Mouse (Mus musculus) G1E (cell line): ENCODE measurements around the gene Gm4491.

Experiments
- CTCF ChIP-seq: IDR thresholded peaks from 2 replicates; pipeline ENCODE4 v1.5.1; 2012; ENCODE audit warnings: low read depth, low read length, inconsistent platforms, mixed read lengths
- GATA1 ChIP-seq: IDR thresholded peaks from 2 replicates; pipeline ENCODE4 v1.6.1; 2012; ENCODE audit warnings: borderline replicate concordance, low read length, inconsistent platforms, mixed read lengths
- TAL1 ChIP-seq: conservative IDR thresholded peaks from 2 replicates; pipeline ENCODE4 v1.6.1; 2012; ENCODE audit warnings: low read depth, low read length, inconsistent platforms, mixed read lengths

- TF ChIP-seq CTCF (no peak), GATA1 (no peak), TAL1 (no peak)
Measured at GRCm38 (mm10) chr14:57084180-57084668, 31.5 kb downstream of the Gm4491 start.
